Mouse (Mus musculus) frontal cortex, postnatal 14 days (tissue): ENCODE measurements at regions not wholly inside any gene's neighbourhood (a gene's known extent, or its start where the extent isn't known, plus 50 kb on each side); places are given as distances from the start of the nearest gene placed in this dataset.

Source experiments
- DNase-seq, 2 experiments: peaks; one replicate each; pipeline ENCODE4 v3.0.0; 2022; ENCODE audit warnings: low spot score in 2 of 2

DNA sequence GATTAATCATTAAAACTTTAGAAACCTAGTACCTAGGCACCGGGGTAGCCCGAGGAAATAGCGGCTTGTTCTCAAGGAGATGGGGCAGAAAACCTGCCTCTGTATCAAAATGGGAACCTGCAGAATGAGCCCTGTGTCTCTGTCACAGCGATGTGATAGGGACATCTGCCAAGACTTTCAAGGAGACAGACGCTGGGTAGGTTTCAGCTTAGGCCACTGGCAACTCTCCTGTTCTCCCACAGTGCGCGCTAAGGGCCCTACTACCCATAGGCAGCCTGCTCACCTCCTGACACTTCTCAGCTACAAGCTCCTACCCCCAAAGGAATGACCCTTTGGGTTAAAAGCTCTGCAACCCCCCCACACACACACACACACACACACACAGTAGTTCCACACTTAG is 396.4 kb downstream of the Sox9 start:
- no peak for DNase-seq

DNA sequence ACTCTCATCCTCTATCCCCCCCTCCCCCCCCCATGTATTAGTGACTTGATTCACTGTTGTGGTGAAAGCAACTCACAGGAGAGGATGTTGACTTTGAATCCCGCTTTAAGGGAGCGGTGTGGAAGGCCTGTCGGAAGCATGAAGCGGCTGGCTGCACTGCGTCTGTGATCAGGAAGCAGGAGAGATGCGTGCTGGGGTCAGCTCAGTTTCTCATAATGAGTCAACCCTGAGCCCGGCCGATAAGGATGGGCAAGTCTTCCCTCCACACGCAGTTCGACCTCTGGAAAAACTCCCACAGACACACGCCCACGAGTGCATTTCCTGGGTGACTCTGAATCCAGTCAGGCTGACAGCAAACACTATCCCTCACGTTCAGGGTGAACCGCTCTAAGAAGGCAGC is 398.0 kb downstream of the Sox9 start:
- DNase-seq: no peak

- no peak for DNase-seq
Observed at GRCm38 (mm10) chr11:113182083-113182861, 400.2 kb downstream of the Sox9 start.

GRCm38 (mm10) chr11:113183556-113183955 is 401.5 kb downstream of the Sox9 start:
- DNase-seq: no peak

- no peak for DNase-seq
Observed at GRCm38 (mm10) chr11:113184095-113184494, 402.1 kb downstream of the Sox9 start.

GRCm38 (mm10) chr11:113187407-113187806 is 405.4 kb downstream of the Sox9 start:
- no peak for DNase-seq

- DNase-seq: peak in 1 of 2 experiments; percentile 53
Observed at GRCm38 (mm10) chr11:113188263-113188920, 406.4 kb downstream of the Sox9 start.

GRCm38 (mm10) chr11:113190006-113190405 is 408.0 kb downstream of the Sox9 start:
- DNase-seq: no peak

GRCm38 (mm10) chr11:113190520-113190919 is 408.5 kb downstream of the Sox9 start:
- no peak for DNase-seq

DNA sequence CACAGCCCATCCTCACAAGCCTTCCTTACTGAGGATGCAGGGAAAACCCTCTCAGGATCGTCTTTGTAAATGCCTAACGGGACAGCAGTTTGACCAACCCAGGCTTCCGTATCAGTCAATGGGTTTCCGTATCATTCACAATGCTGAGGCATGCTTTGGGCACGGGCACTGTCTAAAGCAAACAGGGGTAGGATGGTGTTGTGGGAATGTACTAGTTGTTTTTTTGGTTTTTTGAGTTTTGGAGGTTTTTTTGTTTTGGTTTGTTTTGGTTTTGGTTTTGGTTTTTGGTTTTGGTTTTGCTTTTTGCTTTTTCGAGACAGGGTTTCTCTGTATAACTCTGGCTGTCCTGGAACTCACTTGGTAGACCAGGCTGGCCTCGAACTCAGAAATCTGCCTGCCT is 409.0 kb downstream of the Sox9 start:
- no peak for DNase-seq

GRCm38 (mm10) chr11:113192086-113192856 is 410.2 kb downstream of the Sox9 start:
- peak; percentile 34 to 40 for DNase-seq

DNA sequence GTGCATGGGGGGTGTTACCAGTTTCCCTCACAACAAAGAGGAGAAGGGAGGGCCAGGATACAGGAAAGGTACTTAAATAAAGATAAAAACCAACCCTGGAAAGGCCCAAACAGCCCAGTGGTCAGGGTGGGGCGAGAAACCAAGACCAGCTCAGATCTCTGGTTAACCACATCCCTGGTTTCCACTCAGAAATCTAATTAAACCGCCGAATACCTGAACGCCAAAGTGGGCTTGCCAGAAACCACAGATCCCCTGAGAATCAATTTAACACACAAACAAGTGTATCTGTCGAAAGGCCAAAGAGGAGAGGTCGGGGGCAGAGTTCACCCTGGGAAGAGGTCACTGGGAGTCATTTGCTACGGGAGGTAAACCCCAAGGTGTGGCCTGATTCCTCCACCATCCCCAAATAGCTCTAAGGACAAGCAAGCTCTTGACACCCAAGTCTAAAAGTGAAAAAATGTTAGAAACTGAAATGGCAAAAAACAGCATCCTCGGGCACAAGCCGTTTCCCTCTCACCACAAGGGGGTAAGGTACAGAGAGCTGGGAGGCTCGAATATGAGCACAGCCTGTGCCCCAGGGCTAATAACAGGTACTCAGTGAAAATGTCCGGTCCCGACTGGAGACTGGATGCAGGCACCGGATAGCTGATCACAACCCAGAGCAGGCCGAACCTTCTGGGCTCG is 412.3 kb downstream of the Sox9 start:
- no peak for DNase-seq
